ENCODE assay signal across 23 mouse cellular contexts in genomic region chr9:106582552-106582951, GRCm38 (mm10). TPM values are rescaled to one million over a fixed set of nuclear protein-coding genes. Genes with fewer than 3 reads are reported as not detected.
"Had no signal": no experiment of that assay in that cellular context is flagged by ENCODE, and none has a peak within 500 bp of the region (broad histone marks: within the 10 kb centered on the region; RNA-seq: fewer than 3 reads in every experiment).

No protein-coding gene starts in this region.

- DNase-seq: retina, postnatal 1 day; right cerebral cortex, adult 18-20 months; right cerebral cortex, postnatal 14 days; right cerebral cortex, postnatal 25 days; right cerebral cortex, postnatal 4 days; spleen, adult 18-20 months; thymus, adult 18-20 months; thymus, adult 2 months; thymus, postnatal 14 days; thymus, postnatal 25 days; thymus, postnatal 36 days; thymus, postnatal 4 days had no signal

RNA-seq across cellular contexts. Expression of gene Iqcf4, which starts 11.8 kb away (rescaled TPM):
- total RNA-seq: neutrophil, adult 5-6 weeks had no signal
- polyA plus RNA-seq: neural tube, embryonic 14.5 days; neural tube, embryonic 15.5 days; small intestine, adult 2 months; spleen, adult 2 months; stomach, embryonic 14.5 days; stomach, embryonic 15.5 days; stomach, embryonic 16.5 days; stomach, postnatal 0 days; thymus, adult 2 months; thymus, postnatal 0 days; urinary bladder, adult 2 months had no signal

RNA-seq across cellular contexts. Expression of gene Iqcf3, which starts 21.1 kb away (rescaled TPM):
- total RNA-seq: neutrophil, adult 5-6 weeks had no signal
- polyA plus RNA-seq: neural tube, embryonic 14.5 days; neural tube, embryonic 15.5 days; small intestine, adult 2 months; spleen, adult 2 months; stomach, embryonic 14.5 days; stomach, embryonic 15.5 days; stomach, embryonic 16.5 days; stomach, postnatal 0 days; thymus, postnatal 0 days; urinary bladder, adult 2 months had no signal

RNA-seq across cellular contexts. Expression of gene Iqcf6, which starts 43.8 kb away (rescaled TPM):
- total RNA-seq: neutrophil, adult 5-6 weeks had no signal
- polyA plus RNA-seq: neural tube, embryonic 14.5 days; neural tube, embryonic 15.5 days; small intestine, adult 2 months; spleen, adult 2 months; stomach, embryonic 14.5 days; stomach, embryonic 15.5 days; stomach, embryonic 16.5 days; stomach, postnatal 0 days; thymus, adult 2 months; thymus, postnatal 0 days; urinary bladder, adult 2 months had no signal
